Mouse (Mus musculus) G1E (cell line): ENCODE data around the gene Cyb561d1.

Experiments
- CTCF ChIP-seq: IDR thresholded peaks from 2 replicates; pipeline ENCODE4 v1.5.1; 2012; ENCODE audit warnings: low read depth, low read length, inconsistent platforms, mixed read lengths
- GATA1 ChIP-seq: IDR thresholded peaks from 2 replicates; pipeline ENCODE4 v1.6.1; 2012; ENCODE audit warnings: borderline replicate concordance, low read length, inconsistent platforms, mixed read lengths
- POLR2AphosphoS5 ChIP-seq: IDR thresholded peaks from 2 replicates; pipeline ENCODE4 v1.6.1; 2012; ENCODE audit warnings: low read depth, low read length, inconsistent platforms; ENCODE audit not compliant: insufficient replicate concordance
- TAL1 ChIP-seq: conservative IDR thresholded peaks from 2 replicates; pipeline ENCODE4 v1.6.1; 2012; ENCODE audit warnings: low read depth, low read length, inconsistent platforms, mixed read lengths

DNA sequence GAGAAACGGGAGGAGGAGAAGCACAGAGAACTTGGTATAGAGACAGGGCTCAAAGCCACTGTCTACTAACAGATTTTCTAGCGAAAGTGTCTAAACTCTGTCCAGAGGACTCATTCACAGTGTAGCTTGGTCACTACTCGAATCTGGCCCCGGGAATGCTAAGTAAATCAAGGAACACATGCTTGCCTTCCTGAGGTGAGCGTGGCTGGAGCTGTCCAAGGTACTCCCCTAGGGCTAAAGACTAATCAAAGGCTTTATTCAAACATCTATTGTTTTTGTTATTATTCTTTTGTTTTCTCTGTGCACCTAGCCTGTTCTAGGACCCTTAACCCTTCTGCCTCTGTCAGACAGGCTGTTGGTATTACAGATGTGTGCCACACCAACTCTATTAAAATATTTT is 13.7 kb upstream of the Cyb561d1 start:
- TF ChIP-seq CTCF (no peak), TAL1 (no peak), GATA1 (no peak), POLR2AphosphoS5 (no peak)
